Mouse (Mus musculus) lung, embryonic 16.5 days (tissue): ENCODE measurements around the gene Asic5. TPM values are rescaled to one million over a fixed set of nuclear protein-coding genes. Genes with fewer than 3 reads are reported as not detected.

ENCODE experiments used
- ATAC-seq: fragments of 200-750 bp; cut with Nextera tagmentation; 2 replicates; pipeline ENCODE4 v1.8.0; 2017; ENCODE audit warnings: low read depth, mild to moderate bottlenecking, moderate library complexity
- H3K27ac ChIP-seq: fragments of 300-500 bp; sonication (generic); 2 replicates; pipeline ENCODE4 v1.5.1; 2014; ENCODE audit warnings: mild to moderate bottlenecking, control low read depth, low read length
- H3K27me3 ChIP-seq: fragments of 300-500 bp; sonication (generic); 2 replicates; pipeline ENCODE4 v1.6.1; 2014; ENCODE audit warnings: low read depth, low read length, mixed read lengths; ENCODE audit not compliant: control insufficient read depth, insufficient read depth
- H3K36me3 ChIP-seq: fragments of 300-500 bp; sonication (generic); 2 replicates; pipeline ENCODE4 v1.6.1; 2014; ENCODE audit warnings: low read length; ENCODE audit not compliant: control insufficient read depth, insufficient read depth
- H3K4me1 ChIP-seq: fragments of 300-500 bp; sonication (generic); replicated peaks from 2 replicates; pipeline ENCODE4 v1.6.1; 2014; ENCODE audit warnings: low read length, mixed read lengths; ENCODE audit not compliant: control insufficient read depth, insufficient read depth
- H3K4me2 ChIP-seq: fragments of 300-500 bp; sonication (generic); 2 replicates; pipeline ENCODE4 v1.6.1; 2014; ENCODE audit warnings: low read depth, low read length, control low read depth
- H3K4me3 ChIP-seq: fragments of 300-500 bp; sonication (generic); 2 replicates; pipeline ENCODE4 v1.5.1; 2014; ENCODE audit warnings: mild to moderate bottlenecking, low read length, control low read depth
- H3K9ac ChIP-seq: fragments of 300-500 bp; sonication (generic); 2 replicates; pipeline ENCODE4 v1.6.1; 2014; ENCODE audit warnings: low read length, control low read depth
- H3K9me3 ChIP-seq: fragments of 300-500 bp; sonication (generic); 2 replicates; pipeline ENCODE4 v1.6.1; 2016; ENCODE audit warnings: low read length; ENCODE audit not compliant: control insufficient read depth
- WGBS: fragments of 180-500 bp; shearing (Covaris S2); extraction: QIAGEN DNeasy Blood & Tissue Kit; methylation state at CpG from one replicate; pipeline ENCODE4 v1.1.7; 2014; 5-methylcytosine and 5-hydroxymethylcytosine counted together
- polyA plus RNA-seq: library from polyadenylated mRNA; unstranded; fragments of >200 nt; fragmentation: Nextera tagmentation; extraction: Ambion mirVana; gene quantifications from 2 replicates; pipeline ENCODE4 v1.2.1, GENCODE M21; 2015

Gene Asic5
- polyA plus RNA-seq, 1 experiment from 2014 or later = not detected

DNA sequence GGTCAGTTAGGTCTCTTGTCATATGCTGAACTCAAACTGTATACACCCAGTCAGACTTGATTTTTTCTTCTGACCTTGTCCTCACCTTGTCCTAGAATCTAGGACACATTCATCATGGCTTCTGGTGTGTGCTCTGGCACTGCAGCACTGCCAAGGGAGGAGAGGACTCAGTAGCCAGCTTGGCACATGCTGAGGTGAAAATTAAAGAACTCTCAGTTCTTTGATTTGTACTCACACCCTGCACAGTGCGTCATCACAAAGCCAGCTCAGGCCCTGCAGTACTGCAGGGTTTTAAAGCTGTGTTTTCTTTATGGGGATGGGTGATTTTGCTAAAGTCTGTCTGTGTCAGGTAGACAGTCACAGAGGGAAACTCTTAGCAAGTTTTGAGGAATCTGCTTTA, 45.2 kb downstream of the Asic5 start:
- Histone ChIP-seq H3K36me3 (0 out of 2 replicates have a peak, but pooled peaks cover 3% of the 10 kb centered on the region), H3K4me1 (no peaks in the 10 kb centered on the region), H3K4me2 (no peak overlapping the region), H3K9me3 (no peaks in the 10 kb centered on the region), H3K9ac (no peak overlapping the region), H3K4me3 (no peak overlapping the region), H3K27ac (no peak overlapping the region), H3K27me3 (no peaks in the 10 kb centered on the region)
- 64% methylated on average over 1 of the region's 1 CpGs for WGBS
- no peak for ATAC-seq

DNA sequence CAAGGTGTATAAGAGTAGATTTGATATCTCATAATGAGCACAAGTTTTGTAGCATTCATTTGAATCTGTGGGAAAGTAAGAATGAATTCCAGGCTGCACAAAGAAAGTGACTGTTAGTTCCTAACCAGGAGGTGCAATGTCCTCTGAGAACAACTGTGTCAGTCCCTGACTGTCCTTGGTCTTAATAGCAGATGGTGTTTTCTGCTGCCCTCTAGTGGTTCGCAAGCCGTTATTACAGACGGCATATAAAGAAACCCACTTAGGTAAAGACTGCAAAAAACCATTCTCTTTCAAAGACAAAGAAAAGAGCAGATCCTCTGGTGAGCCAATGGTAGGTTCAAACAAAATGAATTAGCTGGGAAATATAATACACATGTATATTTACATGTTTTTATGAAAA, 47.1 kb downstream of the Asic5 start:
- WGBS = 3% methylated on average over 3 of the region's 3 CpGs
- ATAC-seq = peak; percentile 56; the same call in 1 of the 2 replicates

DNA sequence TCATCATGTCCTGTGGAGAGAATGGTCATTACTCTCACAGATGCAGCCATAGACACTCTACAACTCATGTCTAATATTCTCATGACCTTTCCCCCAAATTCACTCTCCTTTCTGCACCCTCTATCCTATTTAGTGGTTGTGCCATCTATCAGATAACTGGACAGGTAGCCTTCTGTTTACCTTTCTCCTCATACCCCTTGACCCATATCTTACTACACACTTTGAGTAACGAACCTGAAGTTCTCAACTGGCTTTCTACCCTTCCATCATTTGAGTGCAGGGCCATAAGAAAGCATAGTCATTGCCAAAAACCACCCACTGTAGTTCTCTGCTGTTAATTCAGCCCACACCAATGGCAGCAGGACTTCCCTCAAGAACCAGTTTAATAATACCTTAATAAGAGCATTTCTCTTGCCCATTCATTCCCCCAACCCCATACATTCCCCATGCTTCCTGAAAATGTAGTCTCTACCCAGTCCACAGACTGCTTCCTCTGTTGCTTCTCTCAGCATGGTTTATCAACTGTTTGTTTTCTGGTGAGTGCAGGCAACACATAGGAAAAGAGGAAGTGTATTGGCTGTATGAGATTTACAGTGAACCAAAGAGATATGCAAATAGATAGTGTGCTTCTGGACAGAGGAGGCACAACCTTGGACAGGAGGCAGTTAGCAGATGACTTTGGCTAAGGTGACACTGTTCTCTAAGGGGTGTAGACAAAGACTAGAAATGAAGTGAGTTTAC, 48.1 kb downstream of the Asic5 start:
- H3K27ac ChIP-seq = no peak overlapping the region
- no peaks in the 10 kb centered on the region for H3K9me3 ChIP-seq
- peaks cover 6% of the 10 kb centered on the region; the same call in 1 of the 2 replicates for H3K36me3 ChIP-seq
- H3K4me1 ChIP-seq = no peaks in the 10 kb centered on the region
- WGBS = 67% methylated on average over 1 of the region's 1 CpGs
- H3K27me3 ChIP-seq = no peaks in the 10 kb centered on the region
- H3K4me3 ChIP-seq = no peak overlapping the region
- H3K9ac ChIP-seq = no peak overlapping the region
- no peak overlapping the region for H3K4me2 ChIP-seq
- no peak for ATAC-seq

More for the DNA sequence above, 47.1 kb downstream of the Asic5 start:
- Histone ChIP-seq H3K9ac (no peak overlapping the region), H3K36me3 (0 out of 2 replicates have a peak, but pooled peaks cover 3% of the 10 kb centered on the region), H3K9me3 (no peaks in the 10 kb centered on the region), H3K27ac (no peak overlapping the region), H3K4me1 (no peaks in the 10 kb centered on the region), H3K4me2 (no peak overlapping the region), H3K27me3 (no peaks in the 10 kb centered on the region), H3K4me3 (no peak overlapping the region)

DNA sequence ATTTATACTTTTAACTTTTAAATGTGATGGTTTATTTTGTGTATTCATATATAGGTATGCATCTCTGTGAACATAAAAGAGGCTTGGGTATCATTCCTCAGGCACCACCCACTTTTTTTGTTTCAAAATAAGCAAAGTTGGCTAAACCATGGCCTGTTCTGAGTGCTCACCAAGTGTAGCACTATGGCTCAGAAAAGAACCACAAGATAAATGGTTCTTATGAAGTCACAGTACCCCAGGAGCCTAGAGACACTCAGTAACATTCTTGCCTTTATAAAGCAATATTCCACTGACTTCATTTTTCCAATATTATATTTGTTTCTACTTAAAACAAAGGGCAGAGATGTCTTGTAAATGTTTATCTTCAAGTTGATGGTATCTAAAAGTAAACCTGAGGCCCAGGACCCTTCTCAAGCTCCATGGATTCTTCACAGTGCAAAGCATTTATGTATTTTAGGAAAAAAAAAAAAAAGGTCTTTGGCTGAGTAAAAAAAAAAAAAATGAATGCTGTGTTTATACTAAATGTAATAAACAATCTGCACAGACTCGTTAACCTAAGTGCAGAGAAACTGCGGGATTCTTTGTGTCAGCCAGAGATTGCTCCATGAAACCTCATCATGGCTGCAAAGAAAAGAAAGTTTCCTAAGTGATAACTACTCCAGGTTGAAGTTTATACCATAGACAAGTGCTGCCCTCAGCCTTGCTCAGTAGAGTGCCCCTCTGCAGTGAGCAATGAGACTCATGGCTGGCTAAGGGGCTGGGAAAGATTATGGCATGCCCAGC, 54.4 kb downstream of the Asic5 start:
- H3K27ac ChIP-seq = peak overlapping the region; percentile 71
- no peaks in the 10 kb centered on the region for H3K27me3 ChIP-seq
- 35% methylated on average over 2 of the region's 2 CpGs for WGBS
- no peaks in the 10 kb centered on the region for H3K9me3 ChIP-seq
- H3K4me2 ChIP-seq = no peak overlapping the region
- H3K36me3 ChIP-seq = peaks cover 10% of the 10 kb centered on the region
- ATAC-seq = peak; percentile 66
- H3K4me1 ChIP-seq = 0 out of 2 replicates have a peak, but pooled peaks cover 3% of the 10 kb centered on the region
- H3K4me3 ChIP-seq = no peak overlapping the region
- H3K9ac ChIP-seq = no peak overlapping the region

DNA sequence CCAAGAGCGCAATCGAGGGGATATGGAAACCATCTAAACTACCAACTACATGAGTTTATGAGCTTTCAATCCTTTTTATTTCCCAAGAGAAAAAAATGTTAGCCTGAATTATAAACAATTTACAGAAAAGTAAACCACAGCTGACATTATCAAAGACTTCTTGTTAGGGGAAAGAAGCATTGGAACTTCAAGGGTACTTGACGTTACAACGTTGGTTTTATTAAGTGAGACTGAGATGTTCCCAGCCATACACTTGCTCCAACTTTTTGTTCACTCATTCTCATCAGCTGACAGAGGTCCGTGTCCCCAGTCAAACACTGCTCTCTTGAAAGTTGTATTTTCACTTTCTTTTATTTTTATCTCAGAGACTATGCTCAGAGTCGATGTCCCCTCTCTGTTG, 61.6 kb downstream of the Asic5 start:
- H3K9ac ChIP-seq = no peak overlapping the region
- 27% methylated on average over 6 of the region's 6 CpGs for WGBS
- no peak overlapping the region for H3K4me2 ChIP-seq
- no peaks in the 10 kb centered on the region for H3K9me3 ChIP-seq
- no peak overlapping the region for H3K4me3 ChIP-seq
- peak; percentile 87 for ATAC-seq
- H3K27ac ChIP-seq = peak overlapping the region; percentile 88
- peaks cover 26% of the 10 kb centered on the region for H3K4me1 ChIP-seq
- peaks cover 4% of the 10 kb centered on the region for H3K36me3 ChIP-seq
- H3K27me3 ChIP-seq = no peaks in the 10 kb centered on the region

DNA sequence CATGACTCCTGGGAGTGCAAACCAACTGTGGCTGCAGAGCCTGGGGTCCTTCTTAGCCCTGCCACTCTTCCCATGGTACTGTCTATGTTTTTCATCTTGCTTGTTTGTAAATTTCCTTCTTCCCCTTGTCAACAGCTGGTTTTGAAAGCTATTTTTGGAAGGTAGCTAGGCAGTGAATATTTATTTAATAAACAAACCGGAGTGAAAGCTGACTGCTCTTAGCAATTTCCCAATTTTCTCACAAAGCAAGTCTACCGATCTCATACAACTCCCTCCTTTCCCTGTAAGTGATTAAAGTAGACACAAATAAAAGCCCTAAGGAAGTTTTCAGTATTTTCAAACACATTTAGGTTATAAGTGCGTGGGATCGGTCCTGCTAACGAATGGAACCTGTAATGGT, 62.8 kb downstream of the Asic5 start:
- Histone ChIP-seq H3K27me3 (no peaks in the 10 kb centered on the region), H3K9ac (0 out of 2 replicates have a peak overlapping the region, but pooled peaks have one; percentile 34), H3K4me3 (no peak overlapping the region), H3K27ac (peak overlapping the region; percentile 66), H3K9me3 (no peaks in the 10 kb centered on the region), H3K36me3 (peaks cover under 1% of the 10 kb centered on the region; the same call in 1 of the 2 replicates), H3K4me2 (no peak overlapping the region), H3K4me1 (peaks cover 34% of the 10 kb centered on the region)
- peak; percentile 43; the same call in 1 of the 2 replicates for ATAC-seq
- 51% methylated on average over 5 of the region's 5 CpGs for WGBS

DNA sequence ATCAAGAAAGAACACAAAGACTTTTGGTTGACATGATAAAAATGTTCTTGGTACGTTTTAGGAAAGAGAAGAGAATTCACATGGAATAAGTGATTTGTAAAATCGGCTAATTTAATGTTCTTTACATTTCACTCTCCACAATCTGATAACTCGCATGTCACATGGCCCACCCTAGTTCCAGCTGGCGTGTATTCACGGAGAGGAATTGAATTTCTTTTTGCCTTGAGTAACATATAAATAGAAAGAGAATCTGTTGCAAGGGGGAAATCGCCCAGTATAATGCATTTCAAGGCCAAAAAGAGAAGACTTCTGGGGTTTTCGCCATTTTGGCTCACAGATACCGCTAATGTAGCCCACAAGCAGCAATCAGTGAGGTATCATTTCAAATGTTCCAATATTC, 64.0 kb downstream of the Asic5 start:
- no peaks in the 10 kb centered on the region for H3K27me3 ChIP-seq
- H3K9ac ChIP-seq = peak overlapping the region; percentile 15; the same call in 1 of the 2 replicates
- H3K4me1 ChIP-seq = peaks cover 37% of the 10 kb centered on the region
- ATAC-seq = no peak
- H3K4me3 ChIP-seq = no peak overlapping the region
- H3K4me2 ChIP-seq = no peak overlapping the region
- H3K27ac ChIP-seq = peak overlapping the region; percentile 70; the same call in 1 of the 2 replicates
- 64% methylated on average over 8 of the region's 8 CpGs for WGBS
- H3K9me3 ChIP-seq = no peaks in the 10 kb centered on the region
- H3K36me3 ChIP-seq = no peaks in the 10 kb centered on the region

DNA sequence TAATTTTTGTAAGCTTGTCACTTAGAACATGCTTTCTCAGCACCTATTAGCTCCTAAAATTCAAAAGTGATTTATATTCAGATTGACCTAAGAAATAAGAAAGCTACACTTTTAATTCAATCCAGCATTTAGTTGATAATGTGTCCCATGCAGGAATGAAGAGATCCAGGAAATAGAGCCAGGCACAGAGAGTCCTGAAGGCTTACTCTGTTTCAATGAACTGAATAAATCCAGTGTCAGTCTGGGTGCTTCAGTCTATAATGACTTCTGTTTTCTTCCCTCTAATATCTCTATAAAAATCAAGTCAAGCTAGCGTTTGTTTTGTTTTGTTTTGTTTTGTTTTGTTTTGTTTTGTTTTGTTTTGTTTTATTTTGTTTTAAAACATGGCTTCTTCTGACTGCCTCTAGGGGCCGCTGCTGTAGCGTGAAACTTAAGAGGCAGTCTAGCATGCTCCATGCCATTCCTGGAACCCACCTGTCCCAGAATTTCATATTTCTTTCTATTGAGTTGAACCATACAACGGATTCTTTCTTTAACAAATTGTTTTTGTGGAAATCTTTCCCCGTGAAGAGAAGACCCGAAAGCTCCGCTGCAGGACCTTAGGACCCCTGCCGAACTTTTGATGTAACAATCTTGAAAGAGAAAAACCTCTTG, 65.1 kb downstream of the Asic5 start:
- H3K4me2 ChIP-seq = no peak overlapping the region
- H3K36me3 ChIP-seq = no peaks in the 10 kb centered on the region
- 26% methylated on average over 8 of the region's 8 CpGs for WGBS
- H3K9me3 ChIP-seq = no peaks in the 10 kb centered on the region
- no peak for ATAC-seq
- H3K27me3 ChIP-seq = no peaks in the 10 kb centered on the region
- H3K9ac ChIP-seq = no peak overlapping the region
- no peak overlapping the region for H3K27ac ChIP-seq
- no peak overlapping the region for H3K4me3 ChIP-seq
- H3K4me1 ChIP-seq = peaks cover 46% of the 10 kb centered on the region

DNA sequence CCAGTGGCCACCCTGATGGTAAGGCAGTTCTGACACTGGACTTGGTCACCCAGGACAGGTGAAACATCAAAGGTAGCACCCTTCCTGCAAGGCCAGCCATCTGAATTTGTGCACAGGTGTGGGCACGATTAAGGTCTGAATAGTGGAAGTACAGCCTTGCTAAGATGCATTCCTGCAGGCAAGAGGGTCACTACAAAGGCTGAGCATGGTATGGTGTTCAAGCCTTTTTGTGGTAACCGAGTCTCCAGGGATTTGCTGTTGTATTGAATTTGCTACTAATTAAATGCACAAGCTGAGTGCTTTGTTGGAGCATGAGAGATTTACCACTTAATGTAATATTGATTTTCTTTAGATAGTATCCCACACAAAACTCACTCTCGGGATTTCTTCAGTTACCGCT, 66.0 kb downstream of the Asic5 start:
- Histone ChIP-seq H3K27me3 (no peaks in the 10 kb centered on the region), H3K9ac (no peak overlapping the region), H3K36me3 (no peaks in the 10 kb centered on the region), H3K4me1 (peaks cover 48% of the 10 kb centered on the region), H3K4me3 (no peak overlapping the region), H3K9me3 (no peaks in the 10 kb centered on the region), H3K4me2 (no peak overlapping the region), H3K27ac (no peak overlapping the region)
- no peak for ATAC-seq
- 75% methylated on average over 4 of the region's 4 CpGs for whole genome bisulfite sequencing
